Mouse (Mus musculus) neural tube, embryonic 14.5 days (tissue): ENCODE results near the gene Clec12a. TPM values are rescaled to one million over a fixed set of nuclear protein-coding genes. Genes with fewer than 3 reads are reported as not detected.

Experiments
- ATAC-seq: fragments of 200-750 bp; cut with Nextera tagmentation; 2 replicates; pipeline ENCODE4 v1.8.0; 2017; ENCODE audit warnings: low read depth, mild to moderate bottlenecking, moderate TSS enrichment, moderate library complexity
- H3K27ac ChIP-seq: fragments of 300-500 bp; sonication (generic); 2 replicates; pipeline ENCODE4 v1.5.1; 2014; ENCODE audit warnings: low read depth, mild to moderate bottlenecking, control low read depth, low read length, moderate library complexity, mixed read lengths
- H3K27me3 ChIP-seq: fragments of 300-500 bp; sonication (generic); 2 replicates; pipeline ENCODE4 v1.6.1; 2014; ENCODE audit warnings: low read length; ENCODE audit not compliant: control insufficient read depth, insufficient read depth
- H3K36me3 ChIP-seq: fragments of 300-500 bp; sonication (generic); 2 replicates; pipeline ENCODE4 v1.6.1; 2014; ENCODE audit warnings: low read length, mixed read lengths; ENCODE audit not compliant: control insufficient read depth, insufficient read depth
- H3K4me1 ChIP-seq: fragments of 300-500 bp; sonication (generic); 2 replicates; pipeline ENCODE4 v1.6.1; 2014; ENCODE audit warnings: low read length; ENCODE audit not compliant: control insufficient read depth, insufficient read depth
- H3K4me2 ChIP-seq: fragments of 300-500 bp; sonication (generic); 2 replicates; pipeline ENCODE4 v1.6.1; 2014; ENCODE audit warnings: mild to moderate bottlenecking, low read depth, low read length, control low read depth
- H3K4me3 ChIP-seq: fragments of 300-500 bp; sonication (generic); 2 replicates; pipeline ENCODE4 v1.5.1; 2014; ENCODE audit warnings: low read depth, low read length, control low read depth, mixed read lengths
- H3K9ac ChIP-seq: fragments of 300-500 bp; sonication (generic); replicated peaks from 2 replicates; pipeline ENCODE4 v1.6.1; 2014; ENCODE audit warnings: low read depth, mild to moderate bottlenecking, control low read depth, low read length, mixed read lengths
- H3K9me3 ChIP-seq: fragments of 300-500 bp; sonication (generic); 2 replicates; pipeline ENCODE4 v1.6.1; 2016; ENCODE audit warnings: low read length; ENCODE audit not compliant: control insufficient read depth
- WGBS: fragments of 180-500 bp; shearing (Covaris S2); extraction: QIAGEN DNeasy Blood & Tissue Kit; methylation state at CpG from one replicate; pipeline ENCODE4 v1.1.7; 2014; 5-methylcytosine and 5-hydroxymethylcytosine counted together
- polyA plus RNA-seq: library from polyadenylated mRNA; unstranded; fragments of >200 nt; fragmentation: Nextera tagmentation; extraction: Ambion mirVana; gene quantifications from 2 replicates; pipeline ENCODE4 v1.2.1, GENCODE M21; 2014

Gene Clec12a
- polyA plus RNA-seq, 1 experiment from 2014 or later: 0.48 TPM

DNA sequence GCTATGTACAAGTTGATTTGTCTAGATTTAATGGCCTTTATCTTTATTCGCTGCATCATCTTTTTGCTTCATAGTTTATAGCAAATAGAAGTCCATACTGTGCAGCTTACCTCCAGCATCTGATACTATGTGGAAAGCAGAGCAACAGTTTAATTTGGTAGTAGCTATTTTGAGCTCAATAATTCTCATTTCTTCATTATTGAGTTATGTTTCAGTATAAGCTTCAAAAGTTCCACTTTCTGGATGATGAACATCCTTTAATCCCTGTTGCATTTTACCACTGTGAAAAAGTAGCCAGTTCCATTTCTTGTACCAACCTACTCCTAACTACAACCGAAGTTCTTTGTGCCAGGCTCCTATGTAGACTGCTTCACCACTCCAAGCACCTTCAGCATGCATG, 66.1 kb downstream of the Clec12a start, which contains the start of gene Clec9a:
Gene Clec9a, plus strand, starts transcription at position 301 of the 400 bp plus-strand sequence.
- Histone ChIP-seq H3K4me3 (no peak within 1 kb of the TSS), H3K36me3 (no peaks in the 10 kb centered on the region), H3K9ac (no peak within 1 kb of the TSS), H3K27me3 (no peaks in the 10 kb centered on the region), H3K9me3 (no peaks in the 10 kb centered on the region), H3K4me1 (no peaks in the 10 kb centered on the region), H3K27ac (no peak within 1 kb of the TSS), H3K4me2 (no peak within 1 kb of the TSS)
- ATAC-seq: no peak
- WGBS: 92% methylated on average over 2 of the region's 2 CpGs

DNA sequence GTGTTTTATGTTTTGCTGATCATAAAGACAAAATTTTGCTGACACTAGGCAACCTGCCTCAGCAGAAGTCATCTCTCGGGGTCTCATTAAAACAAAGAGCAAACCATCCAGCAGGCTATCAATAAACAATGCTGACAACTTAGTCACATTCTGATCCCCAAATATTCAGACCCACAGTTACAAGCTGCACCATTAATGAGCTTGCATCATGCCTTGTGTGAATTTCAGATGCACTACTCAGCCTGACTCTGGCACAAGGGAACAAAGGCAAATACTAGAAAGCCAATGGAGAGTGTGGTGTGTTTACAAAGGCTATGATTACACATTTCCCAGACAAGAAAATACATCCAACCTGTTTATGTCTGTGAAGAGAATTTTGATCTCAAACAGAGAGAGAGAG, 71.7 kb downstream of the Clec12a start:
- H3K27me3 ChIP-seq: no peaks in the 10 kb centered on the region
- 83% methylated on average over 1 of the region's 1 CpGs for WGBS
- peak; percentile 54 for ATAC-seq

More for the DNA sequence above, 71.7 kb downstream of the Clec12a start:
- H3K27ac ChIP-seq: no peak overlapping the region
- no peaks in the 10 kb centered on the region for H3K9me3 ChIP-seq
- no peaks in the 10 kb centered on the region for H3K4me1 ChIP-seq
- no peaks in the 10 kb centered on the region for H3K36me3 ChIP-seq
- no peak overlapping the region for H3K4me3 ChIP-seq
- no peak overlapping the region for H3K4me2 ChIP-seq
- no peak overlapping the region for H3K9ac ChIP-seq

Other genes starting within 250 kb of the Clec12a start
- not detected in 2 replicates for gene Clec2e, start 241.8 kb upstream of the Clec12a start, polyA plus RNA-seq
- gene Clec2d, start 162.1 kb upstream of the Clec12a start, polyA plus RNA-seq: 0.30 TPM in 1 of 2 replicates, not detected in the other
- gene Cd69, start 67.3 kb upstream of the Clec12a start, polyA plus RNA-seq: not detected in 2 replicates
- not detected in 2 replicates for gene 4922502D21Rik, start 10.9 kb upstream of the Clec12a start, polyA plus RNA-seq
- 0.17 and 0.27 TPM in 2 replicates for gene Clec12b, start 43.2 kb downstream of the Clec12a start, polyA plus RNA-seq
- gene Clec1b, start 54.6 kb downstream of the Clec12a start, polyA plus RNA-seq: 0.54 and 0.88 TPM in 2 replicates
- gene Clec9a, start 66.2 kb downstream of the Clec12a start, polyA plus RNA-seq: 0.10 and 0.17 TPM in 2 replicates
- gene Clec1a, start 109.3 kb downstream of the Clec12a start, polyA plus RNA-seq: 0.87 and 1.6 TPM in 2 replicates
- gene Olr1, start 164.5 kb downstream of the Clec12a start, polyA plus RNA-seq: not detected in 2 replicates
- 0.33 TPM in 1 of 2 replicates, not detected in the other for gene Tmem52b, start 169.9 kb downstream of the Clec12a start, polyA plus RNA-seq
- 60.2 and 60.6 TPM in 2 replicates for gene Gabarapl1, start 190.5 kb downstream of the Clec12a start, polyA plus RNA-seq
- gene Klre1, start 235.2 kb downstream of the Clec12a start, polyA plus RNA-seq: not detected in 2 replicates
- gene Klrd1, start 249.1 kb downstream of the Clec12a start, polyA plus RNA-seq: not detected in 2 replicates